Mouse (Mus musculus): ENCODE measurements around the gene Dusp15. TPM values are rescaled to one million over a fixed set of nuclear protein-coding genes. Genes with fewer than 3 reads are reported as not detected.

Gene Dusp15
- polyA plus RNA-seq, 1 experiment from 2014 or later, result 13.7 TPM

GRCm38 (mm10) chr2:152926896-152927295 lies 24.6 kb downstream of the Dusp15 start:
- Histone ChIP-seq H3K27me3 (ENCODE audit: control insufficient read depth, insufficient read depth, low read depth, low read length) (no peaks in the 10 kb centered on the region), H3K9me3 (replicated peaks; ENCODE audit: control insufficient read depth, low read length, poor library complexity, severe bottlenecking) (no peaks in the 10 kb centered on the region), H3K4me3 (ENCODE audit: low read depth, low read length) (no peak overlapping the region), H3K9ac (ENCODE audit: low read depth, low read length) (no peak overlapping the region), H3K4me1 (ENCODE audit: control insufficient read depth, insufficient read depth, low read length) (no peaks in the 10 kb centered on the region), H3K4me2 (ENCODE audit: low read length) (no peak overlapping the region), H3K36me3 (ENCODE audit: control insufficient read depth, insufficient read depth, low read length) (no peaks in the 10 kb centered on the region), H3K27ac (ENCODE audit: low read length) (no peak overlapping the region)
- ATAC-seq, result no peak
- 75% methylated on average over 9 of the region's 9 CpGs for WGBS

- Histone ChIP-seq H3K27ac (ENCODE audit: low read length) (no peak overlapping the region), H3K4me3 (ENCODE audit: low read depth, low read length) (no peak overlapping the region), H3K4me2 (ENCODE audit: low read length) (no peak overlapping the region), H3K4me1 (ENCODE audit: control insufficient read depth, insufficient read depth, low read length) (no peaks in the 10 kb centered on the region), H3K27me3 (ENCODE audit: control insufficient read depth, insufficient read depth, low read depth, low read length) (no peaks in the 10 kb centered on the region), H3K9me3 (replicated peaks; ENCODE audit: control insufficient read depth, low read length, poor library complexity, severe bottlenecking) (no peaks in the 10 kb centered on the region), H3K9ac (ENCODE audit: low read depth, low read length) (no peak overlapping the region), H3K36me3 (ENCODE audit: control insufficient read depth, insufficient read depth, low read length) (no peaks in the 10 kb centered on the region)
- WGBS, result 75% methylated on average over 11 of the region's 11 CpGs
- ATAC-seq, result no peak
Measured at GRCm38 (mm10) chr2:152925189-152925872, 26.2 kb downstream of the Dusp15 start.

- Histone ChIP-seq H3K4me2 (ENCODE audit: low read length) (no peak overlapping the region), H3K9me3 (replicated peaks; ENCODE audit: control insufficient read depth, low read length, poor library complexity, severe bottlenecking) (no peaks in the 10 kb centered on the region), H3K4me3 (ENCODE audit: low read depth, low read length) (no peak overlapping the region), H3K4me1 (ENCODE audit: control insufficient read depth, insufficient read depth, low read length) (no peaks in the 10 kb centered on the region), H3K27ac (ENCODE audit: low read length) (no peak overlapping the region), H3K9ac (ENCODE audit: low read depth, low read length) (no peak overlapping the region), H3K36me3 (ENCODE audit: control insufficient read depth, insufficient read depth, low read length) (no peaks in the 10 kb centered on the region), H3K27me3 (ENCODE audit: control insufficient read depth, insufficient read depth, low read depth, low read length) (no peaks in the 10 kb centered on the region)
- 84% methylated on average over 5 of the region's 5 CpGs for WGBS
- no peak for ATAC-seq
Measured at GRCm38 (mm10) chr2:152924543-152924942, 27.0 kb downstream of the Dusp15 start.

DNA sequence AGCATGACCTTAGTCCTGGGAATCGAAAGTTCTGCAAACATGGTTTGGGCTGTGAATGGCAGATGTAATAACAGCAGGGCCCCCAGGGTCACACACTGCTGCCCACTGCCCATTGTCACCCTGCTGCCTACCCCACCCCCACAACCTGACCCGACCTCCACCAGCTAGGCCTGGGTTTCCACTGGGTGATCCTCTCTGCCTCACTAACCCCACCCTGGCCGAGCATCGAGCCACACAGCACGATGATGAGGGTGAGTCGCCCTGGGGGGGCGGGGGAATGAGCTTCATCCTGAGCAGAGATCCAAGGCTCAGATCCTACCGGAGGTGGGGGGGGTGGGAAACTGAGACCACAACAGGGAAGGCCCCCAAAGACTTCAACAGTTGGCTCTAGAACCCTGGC lies 27.4 kb downstream of the Dusp15 start:
- Histone ChIP-seq H3K27me3 (ENCODE audit: control insufficient read depth, insufficient read depth, low read depth, low read length) (no peaks in the 10 kb centered on the region), H3K4me2 (ENCODE audit: low read length) (no peak overlapping the region), H3K4me3 (ENCODE audit: low read depth, low read length) (no peak overlapping the region), H3K9me3 (replicated peaks; ENCODE audit: control insufficient read depth, low read length, poor library complexity, severe bottlenecking) (no peaks in the 10 kb centered on the region), H3K36me3 (ENCODE audit: control insufficient read depth, insufficient read depth, low read length) (no peaks in the 10 kb centered on the region), H3K9ac (ENCODE audit: low read depth, low read length) (no peak overlapping the region), H3K4me1 (ENCODE audit: control insufficient read depth, insufficient read depth, low read length) (no peaks in the 10 kb centered on the region), H3K27ac (ENCODE audit: low read length) (no peak overlapping the region)
- WGBS, result 55% methylated on average over 8 of the region's 8 CpGs
- no peak for ATAC-seq

- H3K27me3 ChIP-seq (ENCODE audit: control insufficient read depth, insufficient read depth, low read depth, low read length), result no peaks in the 10 kb centered on the region
- H3K9ac ChIP-seq (ENCODE audit: low read depth, low read length), result no peak overlapping the region
- no peak for ATAC-seq
- no peak overlapping the region for H3K4me2 ChIP-seq (ENCODE audit: low read length)
- H3K4me1 ChIP-seq (ENCODE audit: control insufficient read depth, insufficient read depth, low read length), result no peaks in the 10 kb centered on the region
- WGBS, result 70% methylated on average over 3 of the region's 3 CpGs
- no peak overlapping the region for H3K27ac ChIP-seq (ENCODE audit: low read length)
- H3K9me3 ChIP-seq (replicated peaks; ENCODE audit: control insufficient read depth, low read length, poor library complexity, severe bottlenecking), result no peaks in the 10 kb centered on the region
- no peaks in the 10 kb centered on the region for H3K36me3 ChIP-seq (ENCODE audit: control insufficient read depth, insufficient read depth, low read length)
- H3K4me3 ChIP-seq (ENCODE audit: low read depth, low read length), result no peak overlapping the region
Measured at GRCm38 (mm10) chr2:152923621-152924020, 27.9 kb downstream of the Dusp15 start.

GRCm38 (mm10) chr2:152922376-152922775 lies 29.1 kb downstream of the Dusp15 start:
- Histone ChIP-seq H3K27ac (ENCODE audit: low read length) (no peak overlapping the region), H3K9ac (ENCODE audit: low read depth, low read length) (no peak overlapping the region), H3K4me3 (ENCODE audit: low read depth, low read length) (no peak overlapping the region), H3K27me3 (ENCODE audit: control insufficient read depth, insufficient read depth, low read depth, low read length) (no peaks in the 10 kb centered on the region), H3K4me2 (ENCODE audit: low read length) (no peak overlapping the region), H3K36me3 (ENCODE audit: control insufficient read depth, insufficient read depth, low read length) (no peaks in the 10 kb centered on the region), H3K4me1 (ENCODE audit: control insufficient read depth, insufficient read depth, low read length) (no peaks in the 10 kb centered on the region), H3K9me3 (replicated peaks; ENCODE audit: control insufficient read depth, low read length, poor library complexity, severe bottlenecking) (no peaks in the 10 kb centered on the region)
- WGBS, result 35% methylated on average over 6 of the region's 7 CpGs
- no peak for ATAC-seq

DNA sequence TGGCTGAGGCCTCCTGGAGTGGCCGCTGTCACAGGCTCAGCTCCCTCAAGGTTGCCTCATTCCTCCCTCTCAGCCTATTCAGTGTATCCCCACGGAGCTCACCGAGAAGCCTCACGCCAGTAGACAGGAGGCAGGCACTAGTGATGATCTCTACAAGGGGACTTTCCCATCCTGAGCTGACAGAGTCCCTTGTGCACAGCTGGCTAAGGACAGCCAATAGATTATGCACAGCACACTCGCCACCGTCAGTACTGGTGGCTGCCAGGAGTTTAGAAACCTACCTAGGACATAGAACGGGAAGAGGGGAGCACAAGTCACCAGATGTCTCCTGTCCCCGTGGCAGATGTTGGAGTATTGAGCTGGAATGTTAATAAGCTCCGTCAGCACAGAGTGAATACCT lies 33.8 kb downstream of the Dusp15 start:
- H3K27ac ChIP-seq (ENCODE audit: low read length), result no peak overlapping the region
- no peak for ATAC-seq
- peaks cover 3% of the 10 kb centered on the region; the same call in 1 of the 2 replicates for H3K4me1 ChIP-seq (ENCODE audit: control insufficient read depth, insufficient read depth, low read length)
- no peak overlapping the region for H3K4me2 ChIP-seq (ENCODE audit: low read length)
- H3K9ac ChIP-seq (ENCODE audit: low read depth, low read length), result no peak overlapping the region
- 58% methylated on average over 9 of the region's 9 CpGs for WGBS
- H3K36me3 ChIP-seq (ENCODE audit: control insufficient read depth, insufficient read depth, low read length), result no peaks in the 10 kb centered on the region
- no peak overlapping the region for H3K4me3 ChIP-seq (ENCODE audit: low read depth, low read length)
- peaks cover 10% of the 10 kb centered on the region for H3K27me3 ChIP-seq (ENCODE audit: control insufficient read depth, insufficient read depth, low read depth, low read length)
- H3K9me3 ChIP-seq (replicated peaks; ENCODE audit: control insufficient read depth, low read length, poor library complexity, severe bottlenecking), result no peaks in the 10 kb centered on the region

DNA sequence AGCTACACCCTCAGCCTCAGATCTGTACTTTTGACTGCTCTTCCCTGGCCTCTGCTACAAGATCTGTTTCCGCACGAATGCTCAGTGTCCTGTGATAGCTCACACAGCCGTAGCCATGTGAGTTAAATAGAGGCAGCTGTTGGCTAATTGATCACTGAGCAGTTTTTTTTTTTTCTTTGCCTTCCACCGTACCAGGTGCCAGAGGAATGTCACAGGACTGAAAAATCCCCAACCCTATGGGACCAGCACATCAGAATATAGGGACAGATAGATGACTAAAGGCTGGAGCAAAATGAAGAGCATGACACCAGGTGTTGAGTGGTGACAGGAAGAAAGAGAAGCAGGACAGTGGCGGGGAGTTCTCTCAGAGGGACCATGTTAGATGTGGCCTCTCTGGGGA lies 35.4 kb downstream of the Dusp15 start:
- Histone ChIP-seq H3K4me1 (ENCODE audit: control insufficient read depth, insufficient read depth, low read length) (peaks cover 3% of the 10 kb centered on the region; the same call in 1 of the 2 replicates), H3K4me2 (ENCODE audit: low read length) (no peak overlapping the region), H3K27me3 (ENCODE audit: control insufficient read depth, insufficient read depth, low read depth, low read length) (peaks cover 23% of the 10 kb centered on the region), H3K36me3 (ENCODE audit: control insufficient read depth, insufficient read depth, low read length) (no peaks in the 10 kb centered on the region), H3K4me3 (ENCODE audit: low read depth, low read length) (no peak overlapping the region), H3K9ac (ENCODE audit: low read depth, low read length) (no peak overlapping the region), H3K9me3 (replicated peaks; ENCODE audit: control insufficient read depth, low read length, poor library complexity, severe bottlenecking) (no peaks in the 10 kb centered on the region), H3K27ac (ENCODE audit: low read length) (no peak overlapping the region)
- WGBS, result 52% methylated on average over 5 of the region's 5 CpGs
- no peak for ATAC-seq

- no peak overlapping the region for H3K4me3 ChIP-seq (ENCODE audit: low read depth, low read length)
- peaks cover 3% of the 10 kb centered on the region; the same call in 1 of the 2 replicates for H3K4me1 ChIP-seq (ENCODE audit: control insufficient read depth, insufficient read depth, low read length)
- no peak overlapping the region for H3K9ac ChIP-seq (ENCODE audit: low read depth, low read length)
- ATAC-seq, result no peak
- no peaks in the 10 kb centered on the region for H3K36me3 ChIP-seq (ENCODE audit: control insufficient read depth, insufficient read depth, low read length)
- H3K27ac ChIP-seq (ENCODE audit: low read length), result no peak overlapping the region
- H3K9me3 ChIP-seq (replicated peaks; ENCODE audit: control insufficient read depth, low read length, poor library complexity, severe bottlenecking), result no peaks in the 10 kb centered on the region
- H3K27me3 ChIP-seq (ENCODE audit: control insufficient read depth, insufficient read depth, low read depth, low read length), result peaks cover 23% of the 10 kb centered on the region
- no peak overlapping the region for H3K4me2 ChIP-seq (ENCODE audit: low read length)
- WGBS, result 80% methylated on average over 4 of the region's 4 CpGs
Measured at GRCm38 (mm10) chr2:152915453-152915852, 36.0 kb downstream of the Dusp15 start.
